Mouse (Mus musculus): ENCODE measurements around the gene Rgs10. TPM values are rescaled to one million over a fixed set of nuclear protein-coding genes. Genes with fewer than 3 reads are reported as not detected.
A peak's percentile ranks its signal among the peaks of the same experiment; 100 is the strongest.

Gene Rgs10
- total RNA-seq, 1 experiment from 2014 or later = 27.0 TPM

DNA sequence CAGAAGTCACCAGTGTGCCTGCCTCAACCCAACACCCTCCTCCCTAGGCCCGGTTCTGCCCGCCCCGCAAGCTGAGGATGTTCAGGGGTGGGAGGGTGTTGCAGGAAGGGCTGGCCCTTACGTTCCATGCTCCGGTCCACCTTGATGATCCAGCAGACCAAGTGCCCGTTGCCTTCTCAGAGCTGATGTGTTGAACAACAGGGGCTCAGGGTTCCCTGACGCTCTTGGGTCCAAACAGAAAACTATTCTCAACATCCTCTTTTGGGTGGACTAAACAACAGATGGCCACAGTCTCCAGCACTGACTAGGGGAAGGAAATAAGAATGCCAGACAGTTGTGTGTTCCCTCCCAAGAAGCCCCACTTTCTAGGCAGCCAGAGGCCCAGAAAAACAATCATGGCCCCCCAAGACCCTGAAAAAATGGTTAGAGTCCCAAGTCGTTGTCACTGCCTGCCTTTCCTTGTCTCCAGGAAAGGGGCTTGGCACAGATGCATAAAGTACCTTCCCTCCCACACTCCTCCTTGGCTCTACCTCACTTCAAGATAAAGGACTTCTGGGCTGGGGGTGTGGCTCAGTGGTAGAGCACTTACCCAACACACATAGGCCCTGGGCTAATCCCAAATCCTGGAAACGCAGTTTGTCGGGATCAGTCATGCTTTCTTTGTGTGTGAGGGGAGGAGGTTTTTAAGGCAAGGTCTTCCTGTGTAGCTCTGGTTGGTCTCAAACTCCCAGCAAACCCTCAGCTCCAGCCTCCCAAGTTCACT lies 6.3 kb downstream of the Rgs10 start:
- no peak for ATAC-seq (ENCODE audit: extremely low read depth, insufficient number of reproducible peaks, low FRiP score, poor library complexity, severe bottlenecking)

DNA sequence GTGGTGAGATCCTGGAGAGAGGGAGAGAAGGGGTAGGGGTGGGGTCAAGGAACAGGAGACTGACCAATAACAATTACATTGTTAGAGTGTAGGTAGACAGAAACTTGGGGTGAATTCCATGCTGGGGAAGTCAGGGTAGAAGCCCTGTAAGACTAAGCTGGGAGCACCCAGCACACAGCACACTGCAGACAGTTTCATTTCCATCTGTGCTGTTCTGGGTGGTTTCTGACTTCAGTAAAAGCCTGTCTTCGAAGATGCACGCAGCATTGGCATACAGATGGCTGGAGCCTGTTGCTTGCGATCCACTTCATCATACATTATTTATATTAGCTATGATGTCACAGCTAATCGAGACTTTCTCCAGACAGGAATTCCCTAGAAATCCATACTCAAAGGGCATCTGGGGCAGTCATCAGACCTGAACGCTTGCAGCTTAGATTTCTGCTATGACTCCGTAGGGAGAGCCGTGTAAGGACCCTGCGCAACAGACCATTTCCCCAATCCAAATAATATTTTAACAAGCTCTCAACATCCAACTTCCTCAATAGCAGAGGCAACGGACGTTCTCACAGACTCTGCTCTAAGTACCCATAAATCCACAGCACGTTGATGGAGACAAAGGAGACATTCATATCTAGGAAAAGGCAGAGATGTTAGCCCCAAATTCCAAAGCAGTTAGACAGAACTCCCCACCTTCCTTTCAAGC lies 7.7 kb downstream of the Rgs10 start:
- no peak for ATAC-seq (ENCODE audit: extremely low read depth, insufficient number of reproducible peaks, low FRiP score, poor library complexity, severe bottlenecking)

DNA sequence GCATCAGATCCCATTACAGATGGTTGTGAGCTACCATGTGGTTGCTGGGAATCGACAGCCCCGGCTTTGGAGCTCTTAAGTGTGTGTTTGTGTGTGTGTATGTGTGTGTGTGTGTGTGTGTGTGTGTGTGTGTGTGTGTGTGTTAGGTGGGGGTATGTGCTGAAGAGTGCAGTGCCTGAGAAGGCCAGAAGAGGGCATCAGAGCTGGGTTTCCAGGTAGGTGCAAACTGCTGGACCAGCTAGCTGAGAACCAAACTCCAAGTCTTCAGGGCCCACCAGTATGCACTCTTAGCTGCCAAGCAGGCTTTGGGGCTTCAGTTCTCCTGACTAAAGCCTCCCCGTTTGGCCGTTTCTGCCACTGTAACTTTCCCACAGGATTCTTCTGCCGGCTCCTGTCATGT lies 10.3 kb downstream of the Rgs10 start:
- ATAC-seq (ENCODE audit: extremely low read depth, insufficient number of reproducible peaks, low FRiP score, poor library complexity, severe bottlenecking) = no peak

DNA sequence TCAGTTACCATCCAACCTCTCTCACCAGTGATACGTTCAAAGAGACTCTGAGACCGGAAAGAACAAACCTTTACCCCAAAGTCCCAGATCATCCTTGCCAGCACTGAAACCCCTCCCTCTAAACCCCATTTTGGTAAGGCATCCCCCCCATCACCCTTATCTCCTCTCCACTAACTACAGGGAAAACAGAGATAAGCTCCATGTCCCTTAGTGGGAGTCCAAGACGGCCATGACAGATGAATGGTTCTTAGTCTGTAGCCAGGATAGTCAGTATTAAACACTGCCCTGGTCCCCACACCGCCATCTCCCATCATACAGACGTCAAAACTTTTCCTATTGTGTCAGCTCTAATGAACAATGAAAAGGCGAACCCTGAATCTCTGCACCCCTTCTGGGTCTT lies 14.6 kb downstream of the Rgs10 start:
- no peak for ATAC-seq (ENCODE audit: extremely low read depth, insufficient number of reproducible peaks, low FRiP score, poor library complexity, severe bottlenecking)

DNA sequence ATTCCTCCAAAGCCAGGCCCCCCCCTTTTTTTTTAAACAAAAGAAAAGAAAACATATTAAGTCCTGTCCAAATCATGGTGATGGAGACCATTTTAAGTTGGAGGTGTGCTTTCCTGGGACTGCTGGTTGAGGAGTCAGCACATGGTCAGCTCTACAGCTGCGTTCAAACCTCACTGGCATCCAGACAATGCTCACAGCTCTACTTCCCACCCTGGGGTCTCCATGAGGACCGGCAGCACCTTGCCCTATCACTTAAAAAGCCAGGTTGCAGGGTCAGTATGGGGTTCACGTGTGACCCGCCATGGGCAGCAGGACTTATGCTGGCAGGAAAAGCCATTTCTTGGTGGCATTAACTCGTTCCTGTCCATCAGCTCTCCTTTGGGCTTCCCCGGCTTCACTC lies 15.0 kb downstream of the Rgs10 start:
- no peak for ATAC-seq (ENCODE audit: extremely low read depth, insufficient number of reproducible peaks, low FRiP score, poor library complexity, severe bottlenecking)

DNA sequence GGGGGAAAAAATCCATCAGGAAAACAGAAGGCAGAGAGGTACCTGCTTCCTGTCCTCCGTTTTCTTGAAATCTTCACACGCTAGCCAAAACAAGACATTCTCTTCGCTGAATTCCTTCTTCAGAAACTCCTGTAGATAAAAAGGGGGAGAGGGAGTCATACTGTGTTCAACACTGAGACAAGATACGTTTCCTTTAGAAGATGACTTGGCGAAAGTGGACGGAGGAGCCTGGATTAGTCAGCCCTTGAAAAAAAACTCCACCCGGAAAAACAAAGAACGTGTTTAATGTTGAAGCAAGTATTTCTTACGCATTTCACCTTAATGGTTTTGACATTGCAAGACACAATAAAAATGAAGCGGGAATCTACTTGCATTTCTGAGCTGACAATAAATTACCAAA lies 15.4 kb downstream of the Rgs10 start:
- no peak for ATAC-seq (ENCODE audit: extremely low read depth, insufficient number of reproducible peaks, low FRiP score, poor library complexity, severe bottlenecking)

DNA sequence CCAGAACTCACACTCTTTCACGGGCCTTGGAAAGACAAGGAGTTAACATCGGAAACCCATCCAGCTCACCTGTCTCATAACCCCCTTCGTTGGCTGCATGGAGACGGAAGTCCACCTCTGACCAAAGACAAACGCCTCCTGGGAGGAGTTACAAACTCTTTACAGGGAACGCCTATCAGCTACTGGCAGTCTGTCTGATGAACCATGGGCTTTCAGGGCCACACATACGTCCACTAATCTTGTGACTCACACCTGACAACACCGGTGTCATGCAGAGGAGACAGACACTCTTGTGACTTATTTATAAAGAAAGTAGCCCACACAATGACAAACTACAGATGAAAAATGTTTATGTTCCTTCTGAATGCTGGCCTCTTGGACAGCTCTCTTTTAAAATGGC lies 16.0 kb downstream of the Rgs10 start:
- ATAC-seq (ENCODE audit: extremely low read depth, insufficient number of reproducible peaks, low FRiP score, poor library complexity, severe bottlenecking) = no peak

DNA sequence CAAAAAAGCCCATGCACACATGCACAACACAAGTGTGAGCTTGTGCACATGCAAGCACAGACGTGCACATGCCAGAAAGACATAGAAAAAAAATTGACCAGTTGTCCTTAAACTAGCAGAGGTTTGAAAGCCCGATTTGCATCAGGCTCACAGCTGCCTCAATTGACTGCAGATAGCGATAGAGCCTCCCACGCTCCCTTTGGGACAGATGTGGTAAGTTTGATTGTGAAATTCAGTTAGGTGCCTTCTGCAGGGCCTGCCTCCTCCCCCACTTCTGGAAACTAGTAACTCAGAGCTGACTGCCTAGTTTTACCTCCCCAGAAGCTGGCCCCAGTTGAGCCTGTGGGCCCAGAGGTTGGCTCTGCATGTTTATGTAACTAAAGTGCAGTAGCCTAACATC lies 19.9 kb downstream of the Rgs10 start:
- ATAC-seq (ENCODE audit: extremely low read depth, insufficient number of reproducible peaks, low FRiP score, poor library complexity, severe bottlenecking) = no peak

DNA sequence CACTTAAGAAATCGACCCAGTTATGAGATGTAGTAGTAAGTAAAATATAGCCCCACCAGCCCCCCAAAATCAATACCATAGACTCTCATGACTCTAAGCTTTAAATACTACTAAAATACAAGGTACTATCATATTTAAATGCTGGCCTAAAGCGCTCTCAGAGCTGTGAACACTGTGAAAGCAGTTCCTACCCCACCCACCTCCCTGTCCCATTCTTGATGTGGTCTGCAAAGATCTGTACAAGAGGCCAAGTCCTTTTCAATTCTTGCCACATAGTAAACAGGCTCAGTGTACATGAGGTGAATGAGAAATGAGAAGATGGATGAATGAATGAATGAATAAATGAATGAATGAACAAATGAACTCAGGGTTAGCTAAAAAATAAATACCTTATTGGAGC lies 21.5 kb downstream of the Rgs10 start:
- no peak for ATAC-seq (ENCODE audit: extremely low read depth, insufficient number of reproducible peaks, low FRiP score, poor library complexity, severe bottlenecking)

DNA sequence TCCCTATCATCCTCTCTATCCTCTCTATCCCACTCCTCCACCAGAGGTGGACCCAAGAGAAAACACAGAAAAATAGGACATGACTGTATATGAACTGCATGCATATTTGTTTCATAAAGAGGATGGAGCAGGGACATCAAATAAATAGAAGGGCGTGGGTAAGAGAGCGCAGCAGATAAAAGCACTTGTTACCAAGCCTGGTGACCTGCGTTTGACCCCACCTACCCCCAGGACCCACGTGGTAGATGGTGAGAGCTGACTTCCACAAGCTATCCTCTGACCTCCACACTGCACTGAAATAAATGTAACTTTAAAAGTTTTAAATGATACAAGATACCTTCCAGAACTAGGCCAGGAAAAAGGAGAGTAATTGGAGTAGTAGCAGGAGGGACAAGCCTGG lies 24.8 kb downstream of the Rgs10 start:
- no peak for ATAC-seq (ENCODE audit: extremely low read depth, insufficient number of reproducible peaks, low FRiP score, poor library complexity, severe bottlenecking)

DNA sequence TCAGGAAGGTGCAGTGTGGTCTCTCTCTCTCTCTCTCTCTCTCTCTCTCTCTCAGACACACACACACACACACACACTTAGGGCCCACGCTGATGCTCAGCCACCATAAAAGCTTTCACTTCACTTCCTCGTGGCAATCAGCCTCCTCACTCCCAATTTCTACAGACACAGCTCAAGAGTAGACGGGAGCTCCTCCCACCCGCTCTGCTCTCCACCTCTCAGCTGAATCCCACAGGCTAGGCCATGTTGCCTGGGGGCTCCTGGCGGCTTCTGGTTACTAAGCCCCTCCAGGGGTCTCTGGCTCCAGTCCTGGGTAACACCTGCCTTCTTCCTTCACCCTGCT lies 25.6 kb downstream of the Rgs10 start:
- ATAC-seq (ENCODE audit: extremely low read depth, insufficient number of reproducible peaks, low FRiP score, poor library complexity, severe bottlenecking) = no peak

DNA sequence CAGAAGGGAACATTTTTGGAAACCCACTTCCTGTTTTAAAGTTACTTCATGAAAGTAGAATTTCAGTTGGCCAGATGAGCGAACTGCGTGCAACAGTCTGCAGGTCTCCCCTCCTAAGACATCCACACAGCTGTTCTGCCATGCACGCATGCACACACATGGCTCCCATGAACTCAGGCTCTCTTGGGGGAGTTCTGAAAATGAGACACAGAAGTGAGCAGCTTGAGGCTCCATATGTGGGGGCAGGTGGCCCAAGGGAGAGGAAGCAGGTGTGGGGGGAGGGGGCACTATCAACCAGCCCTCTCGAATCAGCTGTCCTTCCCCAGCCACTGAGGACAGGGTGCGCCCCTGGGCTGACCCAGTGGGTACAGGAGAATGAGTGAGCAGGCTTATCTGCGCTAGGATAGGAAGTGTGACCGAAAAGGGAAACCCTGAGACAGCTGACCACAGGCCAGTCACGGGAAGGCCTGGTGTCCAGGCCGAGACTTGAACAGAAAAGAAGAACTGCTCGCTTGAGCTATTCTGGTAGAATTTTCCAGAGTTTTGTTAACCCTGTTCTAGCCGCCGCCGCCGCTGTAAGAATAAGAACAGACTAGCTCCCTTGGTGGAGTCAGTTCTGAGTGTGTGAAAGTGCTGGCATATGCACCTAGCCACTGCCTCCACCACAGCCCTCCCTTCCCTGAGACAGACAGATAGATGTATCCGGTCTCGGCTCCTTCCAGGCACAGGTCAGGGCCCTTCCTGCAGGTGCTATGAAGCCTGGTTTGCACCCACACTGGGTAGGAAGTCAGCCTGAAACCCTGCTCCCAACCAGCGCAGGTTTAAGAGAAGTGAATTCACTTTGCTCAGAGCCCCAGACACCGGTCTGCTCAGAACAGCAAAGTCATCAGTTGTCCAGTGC lies 26.2 kb downstream of the Rgs10 start:
- peak; percentile 46 for ATAC-seq (ENCODE audit: extremely low read depth, insufficient number of reproducible peaks, low FRiP score, poor library complexity, severe bottlenecking)

DNA sequence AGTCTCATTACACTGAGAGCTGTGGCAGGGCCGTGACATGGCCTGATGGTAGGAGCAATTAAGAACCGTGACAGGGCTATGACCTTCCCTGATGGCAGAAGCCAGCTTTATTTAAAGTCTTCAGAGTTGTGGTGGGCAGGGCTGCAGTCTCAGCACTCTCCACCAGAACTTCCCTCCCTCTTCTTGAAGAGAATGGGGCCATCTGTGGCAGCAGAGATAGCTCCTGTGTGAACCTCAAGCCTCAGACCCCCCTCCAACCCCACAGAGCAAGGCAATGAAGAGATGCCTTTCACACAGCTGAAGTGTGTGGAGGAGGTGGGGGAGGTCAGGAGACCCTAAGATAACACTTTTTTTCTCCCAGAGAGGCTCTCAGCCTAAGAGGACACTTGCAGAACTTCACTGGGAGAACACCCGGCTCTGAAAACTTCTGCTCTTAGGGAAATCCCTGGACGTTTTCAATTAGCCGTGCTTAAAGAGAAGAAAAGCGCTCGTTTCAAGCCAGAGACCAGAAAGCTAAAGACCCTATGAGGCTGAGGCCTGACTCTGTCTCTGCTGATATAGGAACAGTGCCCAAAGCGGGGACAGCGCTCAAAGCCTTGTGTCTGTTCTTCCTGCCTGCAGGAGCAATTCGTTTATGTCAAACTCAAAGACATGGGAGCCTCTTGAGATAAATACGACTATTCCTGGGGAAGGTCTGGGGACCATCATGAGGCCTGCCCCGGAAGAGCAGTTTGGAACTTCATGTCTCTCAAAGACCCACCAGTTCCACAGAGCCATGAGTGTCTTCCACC lies 27.1 kb downstream of the Rgs10 start:
- no peak for ATAC-seq (ENCODE audit: extremely low read depth, insufficient number of reproducible peaks, low FRiP score, poor library complexity, severe bottlenecking)

DNA sequence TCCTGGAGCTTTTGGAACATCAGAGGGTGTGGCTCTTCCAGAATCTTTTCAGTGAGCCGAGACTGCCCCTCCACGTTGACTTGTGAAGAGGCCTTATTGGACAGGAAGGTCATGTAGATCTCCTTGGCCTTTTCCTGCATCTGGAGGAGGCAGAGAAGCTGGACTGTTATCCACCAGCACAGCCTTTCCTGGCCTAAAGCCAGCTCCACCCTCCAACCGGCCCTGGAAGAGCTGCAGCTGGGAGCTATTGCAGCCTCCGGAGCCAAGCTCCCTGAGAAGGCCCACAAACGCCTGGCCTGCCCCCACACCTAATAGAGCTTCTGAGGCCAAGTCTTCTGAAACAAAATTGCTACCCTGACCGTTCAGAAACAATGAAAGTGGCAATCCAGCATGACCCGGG lies 29.6 kb downstream of the Rgs10 start:
- no peak for ATAC-seq (ENCODE audit: extremely low read depth, insufficient number of reproducible peaks, low FRiP score, poor library complexity, severe bottlenecking)

DNA sequence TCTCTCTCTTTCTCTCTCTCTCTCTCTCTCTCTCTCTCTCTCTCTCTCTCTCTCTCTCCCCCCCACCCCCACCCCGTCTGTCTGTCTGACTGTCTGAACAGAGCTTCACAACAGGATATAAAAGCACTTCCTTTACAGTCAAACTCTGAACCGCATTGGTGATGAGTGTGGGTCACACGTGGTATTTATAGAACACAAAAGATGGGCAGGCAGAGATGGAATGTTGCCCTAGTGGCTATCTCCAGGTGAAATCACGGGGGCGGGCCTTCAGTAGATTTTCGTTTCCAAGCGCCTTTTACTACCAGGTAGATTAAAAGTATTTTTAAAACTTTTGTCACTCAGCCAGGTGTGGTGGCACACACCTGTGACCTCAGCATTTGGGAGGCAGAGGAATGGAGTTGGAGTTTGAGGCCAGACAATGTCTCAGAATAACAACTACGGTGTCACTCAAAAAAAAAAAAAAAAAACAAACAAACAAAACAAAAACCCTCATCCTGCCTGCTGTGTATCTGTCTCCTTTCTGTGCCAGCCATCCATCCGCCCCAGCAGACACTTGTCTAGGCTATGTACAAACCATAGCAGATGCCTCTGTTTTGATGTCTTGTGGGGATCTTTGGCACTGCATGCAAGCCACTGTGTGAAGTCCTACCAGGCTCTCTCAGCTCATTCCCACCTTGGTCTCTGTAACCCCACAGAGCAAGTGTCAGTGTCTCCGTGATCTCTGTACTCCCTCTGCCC lies 34.7 kb downstream of the Rgs10 start:
- ATAC-seq (ENCODE audit: extremely low read depth, insufficient number of reproducible peaks, low FRiP score, poor library complexity, severe bottlenecking) = peak; percentile 52; the same call in 1 of the 2 replicates

DNA sequence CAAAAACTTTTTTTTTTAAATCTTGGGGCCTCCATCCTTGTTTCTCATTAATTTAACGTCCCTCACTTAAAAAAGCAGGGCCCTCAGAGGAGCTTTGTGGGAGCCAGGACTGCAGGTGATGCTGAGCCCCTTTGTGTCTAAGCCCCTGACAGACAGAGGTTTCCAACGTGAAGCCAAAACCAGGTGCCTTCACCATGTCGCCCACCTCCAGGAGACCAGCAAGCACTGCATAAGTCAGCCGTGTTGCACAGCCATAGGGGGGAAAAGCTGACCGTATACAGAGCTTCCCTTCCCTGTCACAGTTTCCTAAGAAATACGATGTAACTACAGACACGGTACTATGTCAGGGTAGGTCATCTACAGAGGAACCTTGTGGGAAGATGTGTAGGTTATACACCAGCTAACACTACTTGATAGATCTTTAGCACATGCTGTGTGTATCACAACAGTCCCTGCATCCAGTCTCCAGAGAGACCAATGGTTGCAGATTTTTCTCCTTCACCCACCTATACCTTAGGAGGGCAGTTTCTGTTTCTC lies 35.3 kb downstream of the Rgs10 start:
- ATAC-seq (ENCODE audit: extremely low read depth, insufficient number of reproducible peaks, low FRiP score, poor library complexity, severe bottlenecking) = no peak

DNA sequence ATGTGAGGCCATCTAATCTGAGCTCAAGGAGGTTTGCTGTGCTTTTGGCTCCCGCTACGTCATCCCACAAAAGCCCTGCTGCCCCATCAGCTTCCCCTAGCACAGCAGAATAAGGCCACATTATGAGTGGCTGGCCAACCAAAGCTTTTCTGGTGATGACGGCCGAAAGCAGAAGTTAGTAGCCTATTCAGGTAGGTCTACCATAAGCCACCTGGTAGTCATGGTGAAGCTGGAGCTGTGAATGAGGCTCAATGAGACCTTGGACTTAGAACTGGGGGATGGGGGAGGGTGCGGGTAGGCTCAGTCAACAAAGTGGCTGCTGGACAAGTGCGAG lies 36.1 kb downstream of the Rgs10 start:
- peak; percentile 41; the same call in 1 of the 2 replicates for ATAC-seq (ENCODE audit: extremely low read depth, insufficient number of reproducible peaks, low FRiP score, poor library complexity, severe bottlenecking)

DNA sequence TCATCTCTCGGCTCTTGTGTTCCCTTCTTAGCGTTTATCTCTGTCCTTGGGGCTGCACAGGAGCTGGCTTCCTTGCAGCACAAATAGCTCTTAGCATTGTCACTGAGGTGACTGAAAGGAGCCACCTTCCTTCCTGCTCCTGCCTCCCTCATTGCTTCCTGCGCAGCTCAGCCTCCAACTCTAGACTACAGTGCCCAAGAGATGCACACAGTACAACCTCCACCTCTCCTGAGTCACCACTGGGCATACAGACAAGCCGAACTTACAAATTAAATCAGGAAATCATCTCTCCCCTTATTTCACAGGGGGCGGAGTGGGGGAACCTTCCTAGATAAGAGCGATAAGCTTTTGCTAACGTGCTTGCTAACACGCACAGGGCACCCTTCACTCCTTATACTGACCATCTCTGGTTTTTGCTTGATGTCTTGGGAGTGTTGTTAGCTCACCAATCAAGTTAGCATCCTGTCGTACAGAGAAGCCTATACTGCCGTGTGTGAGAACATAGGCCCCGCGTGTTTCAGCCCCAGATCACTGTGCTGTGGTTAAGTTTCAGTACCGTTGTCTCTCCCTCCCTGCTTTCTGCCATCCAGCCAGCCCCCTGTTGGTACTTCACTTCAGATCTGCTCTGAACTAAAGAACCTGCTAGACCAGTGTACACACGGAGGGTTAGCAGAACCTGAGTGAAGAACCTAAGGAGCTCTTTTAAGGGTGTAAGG lies 36.6 kb downstream of the Rgs10 start:
- no peak for ATAC-seq (ENCODE audit: extremely low read depth, insufficient number of reproducible peaks, low FRiP score, poor library complexity, severe bottlenecking)

Measured in neutrophil, adult 5-6 weeks (primary cell).